Mouse (Mus musculus) gastrocnemius, postnatal 4 days (tissue): ENCODE data around the gene Mettl26. TPM values are rescaled to one million over a fixed set of nuclear protein-coding genes. Genes with fewer than 3 reads are reported as not detected.

ENCODE experiments used
- DNase-seq, 2 experiments: peaks; one replicate each; pipeline ENCODE4 v3.0.0; 2021 to 2022; ENCODE audit warnings: low spot score in 2 of 2, mixed read lengths in 2 of 2
- microRNA-seq: library from miRNA; unstranded; fragments of <30 nt; microRNA quantifications from one replicate; pipeline ENCODE4 v1.2.0, GENCODE M21; 2021
- total RNA-seq, 2 experiments: library from RNA; stranded (reverse); gene quantifications; 2 replicates each; pipeline ENCODE4 v1.2.3; 2021

Mettl26 gene
- total RNA-seq, 2 experiments from 2014 or later = 20.0 to 21.3 TPM

GRCm38 (mm10) chr17:25919786-25920642 lies 45.1 kb downstream of the Mettl26 start:
- peak; percentile 100 for DNase-seq

GRCm38 (mm10) chr17:25922120-25922519 lies 47.2 kb downstream of the Mettl26 start:
- DNase-seq = no peak

DNA sequence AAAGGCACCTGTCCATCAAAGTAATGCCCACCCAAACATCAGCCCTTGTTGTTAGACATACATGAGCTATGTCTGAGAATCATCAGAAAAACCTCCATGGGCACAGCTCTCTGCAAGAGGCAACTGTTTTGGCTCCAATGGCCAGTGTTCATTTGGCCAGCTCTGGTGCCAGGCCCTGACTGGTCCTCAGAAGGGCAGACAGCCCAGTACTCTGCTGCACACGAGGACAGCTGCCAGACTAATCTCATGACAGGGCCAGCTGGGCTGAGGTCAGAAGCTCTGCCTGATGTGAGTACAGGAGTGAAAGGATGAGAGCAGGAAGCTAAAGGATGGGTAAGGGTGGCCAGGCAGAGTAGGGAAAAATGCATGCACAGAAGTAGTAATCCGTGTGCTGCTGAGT lies 50.5 kb downstream of the Mettl26 start:
- DNase-seq = peak in 1 of 2 experiments; percentile 53

Small RNA genes lying within 50 kb of the gene (microRNA-seq; reads per million reads assigned to microRNA genes)
- 1.5 reads per million for gene Mir3082

Other genes starting within 250 kb of the Mettl26 start
- not detected for gene Gng13, start 157.9 kb upstream of the Mettl26 start, total RNA-seq
- gene Chtf18, start 147.7 kb upstream of the Mettl26 start, total RNA-seq = 1 to 10 TPM; 7.7 to 8.6 TPM
- 1 to 10 TPM; 7.9 to 8.1 TPM for gene Rpusd1, start 147.4 kb upstream of the Mettl26 start, total RNA-seq
- gene Mslnl, start 139.0 kb upstream of the Mettl26 start, total RNA-seq = not detected
- under 1 TPM; 0.44 to 0.49 TPM for gene Msln, start 120.7 kb upstream of the Mettl26 start, total RNA-seq
- gene Narfl, start 101.3 kb upstream of the Mettl26 start, total RNA-seq = 10 to 100 TPM; 29.0 to 31.3 TPM
- gene Haghl, start 89.4 kb upstream of the Mettl26 start, total RNA-seq = 10 to 100 TPM; 31.3 to 32.5 TPM
- gene Ccdc78, start 88.5 kb upstream of the Mettl26 start, total RNA-seq = not detected
- gene Fam173a, start 82.2 kb upstream of the Mettl26 start, total RNA-seq = 10 to 100 TPM; 45.6 to 45.8 TPM
- under 1 TPM in 1 of 2 experiments, not detected in 1; 0.75 TPM for gene AC134908.4, start 79.4 kb upstream of the Mettl26 start, total RNA-seq
- gene Metrn, start 77.9 kb upstream of the Mettl26 start, total RNA-seq = 10 to 100 TPM; 46.3 to 51.6 TPM
- gene Fbxl16, start 66.0 kb upstream of the Mettl26 start, total RNA-seq = 1 to 10 TPM; 1.4 to 2.0 TPM
- 10 to 100 TPM; 12.2 to 13.7 TPM for gene Wdr24, start 51.4 kb upstream of the Mettl26 start, total RNA-seq
- 10 to 100 TPM; 31.6 to 32.4 TPM for gene Jmjd8, start 46.2 kb upstream of the Mettl26 start, total RNA-seq
- gene Stub1, start 41.7 kb upstream of the Mettl26 start, total RNA-seq = 100 to 1,000 TPM; 116 to 134 TPM
- 1 to 10 TPM; 7.6 to 10.0 TPM for gene Rhbdl1, start 37.8 kb upstream of the Mettl26 start, total RNA-seq
- 1 to 10 TPM; 5.4 to 7.6 TPM for gene Gm20683, start 33.3 kb upstream of the Mettl26 start, total RNA-seq
- 10 to 100 TPM; 34.9 to 41.5 TPM for gene Rhot2, start 30.2 kb upstream of the Mettl26 start, total RNA-seq
- gene Wdr90, start 13.6 kb upstream of the Mettl26 start, total RNA-seq = 10 to 100 TPM; 11.7 to 12.0 TPM
- gene Mcrip2, start 6.3 kb upstream of the Mettl26 start, total RNA-seq = 10 to 100 TPM; 46.1 to 48.6 TPM
- 1 to 10 TPM in 1 of 2 experiments, under 1 TPM in 1; 0.88 to 1.4 TPM for gene Wfikkn1, start 5.8 kb downstream of the Mettl26 start, total RNA-seq
- gene Rab40c, start 44.7 kb downstream of the Mettl26 start, total RNA-seq = 10 to 100 TPM; 15.1 to 17.2 TPM
- gene Pigq, start 69.9 kb downstream of the Mettl26 start, total RNA-seq = 10 to 100 TPM; 46.7 to 50.8 TPM
- gene Nhlrc4, start 69.9 kb downstream of the Mettl26 start, total RNA-seq = not detected
- not detected for gene A930017K11Rik, start 77.5 kb downstream of the Mettl26 start, total RNA-seq
- gene Capn15, start 110.7 kb downstream of the Mettl26 start, total RNA-seq = 10 to 100 TPM; 14.2 to 14.5 TPM
- gene Rab11fip3, start 194.5 kb downstream of the Mettl26 start, total RNA-seq = 10 to 100 TPM; 36.8 to 41.4 TPM
- gene Decr2, start 215.3 kb downstream of the Mettl26 start, total RNA-seq = 10 to 100 TPM in 1 of 2 experiments, 1 to 10 TPM in 1; 9.2 to 12.9 TPM
- 10 to 100 TPM; 13.5 to 18.3 TPM for gene Nme4, start 220.5 kb downstream of the Mettl26 start, total RNA-seq
- 1 to 10 TPM; 3.0 to 4.5 TPM for gene Tmem8, start 238.2 kb downstream of the Mettl26 start, total RNA-seq
- gene Mrpl28, start 248.4 kb downstream of the Mettl26 start, total RNA-seq = 10 to 100 TPM; 62.3 to 63.3 TPM